Mouse (Mus musculus) lung, postnatal 0 days (tissue): Measurements from ENCODE around the gene Fbxl5.

Experiments used
- CTCF ChIP-seq: IDR thresholded peaks from 2 replicates; pipeline ENCODE4 v1.5.1; 2016; ENCODE audit warnings: antibody characterized with exemption, mild to moderate bottlenecking
- EP300 ChIP-seq: IDR thresholded peaks from 2 replicates; pipeline ENCODE4 v1.6.1; 2016; ENCODE audit warnings: antibody characterized with exemption, mild to moderate bottlenecking, control low read depth

DNA sequence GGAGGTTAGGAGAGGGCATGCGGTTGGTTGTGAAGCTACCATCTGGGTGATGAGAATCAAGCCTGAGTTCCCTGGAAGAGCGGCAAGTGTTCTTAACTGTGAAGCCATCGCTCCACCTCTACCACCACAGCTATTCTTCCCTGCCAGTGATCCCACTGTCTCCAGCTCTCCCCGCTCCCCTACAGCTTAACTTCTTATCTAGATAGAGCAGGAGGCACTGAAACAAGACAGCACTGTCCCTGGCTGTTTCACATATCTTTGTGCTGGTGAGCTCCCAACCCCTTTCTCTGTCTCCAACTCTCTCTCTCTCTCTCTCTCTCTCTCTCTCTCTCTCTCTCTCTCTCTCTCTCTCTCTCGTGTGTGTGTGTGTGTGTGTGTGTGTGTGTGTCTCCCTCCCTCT is 29.1 kb downstream of the Fbxl5 start:
- TF ChIP-seq CTCF (no peak), EP300 (no peak)
